Mouse (Mus musculus) MEL (cell line): ENCODE results near the gene Opalin. TPM values are rescaled to one million over a fixed set of nuclear protein-coding genes. Genes with fewer than 3 reads are reported as not detected.

ENCODE experiments used
- DNase-seq: peaks from one replicate; pipeline ENCODE4 v3.0.0; 2011; ENCODE audit warnings: low read depth, low spot score
- H3K27ac ChIP-seq: 2 replicates; pipeline ENCODE4 v1.5.1; 2012; ENCODE audit warnings: low read depth, mild to moderate bottlenecking, control low read depth, low read length, moderate library complexity; ENCODE audit not compliant: control insufficient read depth
- H3K27me3 ChIP-seq, 2 experiments: fragments of 150-350 bp in 1 of 2; sonication (generic) in 1 of 2; 2 replicates each; pipeline ENCODE4 v1.6.1; 2012; ENCODE audit warnings: low read length in 2 of 2, mild to moderate bottlenecking in 2 of 2, improper control_type of control experiment in 1 of 2, moderate library complexity in 1 of 2; ENCODE audit not compliant: insufficient read depth in 2 of 2, control insufficient read depth in 1 of 2
- H3K36me3 ChIP-seq, 2 experiments: 2 replicates each; pipeline ENCODE4 v1.6.1; 2012 to 2014; ENCODE audit warnings: low read length in 2 of 2, improper control_type of control experiment in 1 of 2, inconsistent platforms in 1 of 2, mild to moderate bottlenecking in 1 of 2; ENCODE audit not compliant: insufficient read depth in 2 of 2, control insufficient read depth in 1 of 2
- H3K4me1 ChIP-seq, 2 experiments: fragments of 150-350 bp in 1 of 2; sonication (generic) in 1 of 2; 2 replicates each; pipeline ENCODE4 v1.6.1; 2012; ENCODE audit warnings: low read length in 2 of 2, improper control_type of control experiment in 1 of 2, mild to moderate bottlenecking in 1 of 2; ENCODE audit not compliant: insufficient read depth in 2 of 2, control insufficient read depth in 1 of 2
- H3K4me3 ChIP-seq, 2 experiments: fragments of 150-350 bp in 1 of 2; sonication (generic) in 1 of 2; 2 replicates each; pipeline ENCODE4 v1.5.1; 2012; ENCODE audit warnings: low read depth in 2 of 2, low read length in 2 of 2, mild to moderate bottlenecking in 2 of 2, moderate library complexity in 2 of 2, control low read depth in 1 of 2, improper control_type of control experiment in 1 of 2; ENCODE audit not compliant: control insufficient read depth in 1 of 2, insufficient read depth in 1 of 2
- H3K79me2 ChIP-seq: 2 replicates; pipeline ENCODE4 v1.6.1; 2012; ENCODE audit warnings: mild to moderate bottlenecking, low read length, moderate library complexity; ENCODE audit not compliant: control insufficient read depth, poor library complexity, insufficient read depth
- H3K9ac ChIP-seq: 2 replicates; pipeline ENCODE4 v1.6.1; 2012; ENCODE audit warnings: low read depth, mild to moderate bottlenecking, control low read depth, low read length, moderate library complexity; ENCODE audit not compliant: control insufficient read depth, poor library complexity, severe bottlenecking
- H3K9me3 ChIP-seq: fragments of 150-350 bp; sonication (generic); replicated peaks from 2 replicates; pipeline ENCODE4 v1.6.1; 2012; ENCODE audit warnings: mild to moderate bottlenecking, low read length, improper control_type of control experiment, moderate library complexity; ENCODE audit not compliant: insufficient read depth
- CHD2 ChIP-seq: IDR thresholded peaks from 2 replicates; pipeline ENCODE4 v1.6.1; 2011; ENCODE audit warnings: low read length, improper control_type of control experiment
- CTCF ChIP-seq, 3 experiments: IDR thresholded peaks in 2 of 3; conservative IDR thresholded peaks in 1 of 3; 2 replicates each; pipeline ENCODE4 v1.5.1; 2011 to 2012; ENCODE audit warnings: low read length in 3 of 3, low read depth in 2 of 3, mild to moderate bottlenecking in 2 of 3, improper control_type of control experiment in 1 of 3, inconsistent platforms in 1 of 3, mixed read lengths in 1 of 3, moderate library complexity in 1 of 3; ENCODE audit not compliant: control insufficient read depth in 1 of 3, insufficient read depth in 1 of 3, poor library complexity in 1 of 3, severe bottlenecking in 1 of 3
- EP300 ChIP-seq, 2 experiments: IDR thresholded peaks; 2 replicates each; pipeline ENCODE4 v1.6.1; 2011; ENCODE audit warnings: improper control_type of control experiment in 2 of 2, low read length in 2 of 2, low read depth in 1 of 2, mild to moderate bottlenecking in 1 of 2
- GABPA ChIP-seq: IDR thresholded peaks from 2 replicates; pipeline ENCODE4 v1.6.1; 2012; ENCODE audit warnings: low read depth, mild to moderate bottlenecking, inconsistent platforms, low read length, improper control_type of control experiment, moderate library complexity
- GATA1 ChIP-seq: IDR thresholded peaks from 2 replicates; pipeline ENCODE4 v1.6.1; 2011; ENCODE audit warnings: low read depth, low read length, improper control_type of control experiment
- MAZ ChIP-seq: IDR thresholded peaks from 2 replicates; pipeline ENCODE4 v1.6.1; 2012; ENCODE audit warnings: low read depth, mild to moderate bottlenecking, inconsistent platforms, low read length, improper control_type of control experiment
- MEF2A ChIP-seq: IDR thresholded peaks from 2 replicates; pipeline ENCODE4 v1.6.1; 2014; ENCODE audit warnings: low read depth, mild to moderate bottlenecking, inconsistent platforms, low read length, improper control_type of control experiment; ENCODE audit not compliant: poor library complexity, insufficient replicate concordance, severe bottlenecking; ENCODE audit errors: extremely low read depth
- MYC ChIP-seq: IDR thresholded peaks from 2 replicates; pipeline ENCODE4 v1.6.1; 2011; ENCODE audit warnings: low read depth, mild to moderate bottlenecking, low read length, improper control_type of control experiment, moderate library complexity
- NRF1 ChIP-seq: IDR thresholded peaks from 2 replicates; pipeline ENCODE4 v1.6.1; 2014; ENCODE audit warnings: low read depth, mild to moderate bottlenecking, inconsistent platforms, low read length, improper control_type of control experiment, moderate library complexity; ENCODE audit not compliant: poor library complexity, insufficient read depth, severe bottlenecking
- POLR2A ChIP-seq, 2 experiments: IDR thresholded peaks; 2 replicates each; pipeline ENCODE4 v1.6.1; 2011 to 2012; ENCODE audit warnings: low read length in 2 of 2, mild to moderate bottlenecking in 2 of 2, control low read depth in 1 of 2, improper control_type of control experiment in 1 of 2, low read depth in 1 of 2, moderate library complexity in 1 of 2; ENCODE audit not compliant: control insufficient read depth in 1 of 2, insufficient read depth in 1 of 2, poor library complexity in 1 of 2
- POLR2AphosphoS2 ChIP-seq: IDR thresholded peaks from 2 replicates; pipeline ENCODE4 v1.6.1; 2011; ENCODE audit warnings: low read length, improper control_type of control experiment
- RAD21 ChIP-seq: IDR thresholded peaks from 2 replicates; pipeline ENCODE4 v1.6.1; 2011; ENCODE audit warnings: mild to moderate bottlenecking, low read depth, low read length, improper control_type of control experiment
- RCOR1 ChIP-seq: IDR thresholded peaks from 2 replicates; pipeline ENCODE4 v1.6.1; 2012; ENCODE audit warnings: low read depth, mild to moderate bottlenecking, inconsistent platforms, low read length, improper control_type of control experiment
- SMC3 ChIP-seq: IDR thresholded peaks from 2 replicates; pipeline ENCODE4 v1.6.1; 2011; ENCODE audit warnings: low read depth, low read length, improper control_type of control experiment
- TBP ChIP-seq: IDR thresholded peaks from 2 replicates; pipeline ENCODE4 v1.8.0; 2011; ENCODE audit warnings: low read depth, low read length, improper control_type of control experiment
- UBTF ChIP-seq: IDR thresholded peaks from 2 replicates; pipeline ENCODE4 v1.6.1; 2012; ENCODE audit warnings: low read depth, mild to moderate bottlenecking, inconsistent platforms, low read length, improper control_type of control experiment, moderate library complexity, borderline replicate concordance; ENCODE audit not compliant: insufficient read depth
- USF1 ChIP-seq: IDR thresholded peaks from 2 replicates; pipeline ENCODE4 v1.6.1; 2014; ENCODE audit warnings: low read depth, mild to moderate bottlenecking, inconsistent platforms, low read length, improper control_type of control experiment, moderate library complexity
- ZC3H11A ChIP-seq: IDR thresholded peaks from 2 replicates; pipeline ENCODE4 v1.6.1; 2012; ENCODE audit warnings: low read depth, mild to moderate bottlenecking, inconsistent platforms, low read length, improper control_type of control experiment
- ZKSCAN1 ChIP-seq: IDR thresholded peaks from 2 replicates; pipeline ENCODE4 v1.6.1; 2012; ENCODE audit warnings: low read depth, mild to moderate bottlenecking, inconsistent platforms, low read length, improper control_type of control experiment, moderate library complexity
- polyA plus RNA-seq, 2 experiments: library from polyadenylated mRNA; stranded (reverse) in 1 of 2; unstranded in 1 of 2; fragments of >175 nt in 1 of 2; fragments of >200 nt in 1 of 2; gene quantifications; 2 replicates each; pipeline versions ENCODE4 v1.2.1 to v1.2.4; 2012; ENCODE audit warnings: low replicate concordance in 2 of 2, low read depth in 1 of 2; ENCODE audit not compliant: insufficient read length in 2 of 2, insufficient read depth in 1 of 2, missing spikeins in 1 of 2
- total RNA-seq: library from RNA; depleted of rRNA; stranded (reverse); fragments of 300-350 nt; gene quantifications from 2 replicates; pipeline ENCODE4 v1.2.3, GENCODE M21; 2012

The Opalin gene
- total and polyA plus RNA-seq, 3 experiments = not detected

DNA sequence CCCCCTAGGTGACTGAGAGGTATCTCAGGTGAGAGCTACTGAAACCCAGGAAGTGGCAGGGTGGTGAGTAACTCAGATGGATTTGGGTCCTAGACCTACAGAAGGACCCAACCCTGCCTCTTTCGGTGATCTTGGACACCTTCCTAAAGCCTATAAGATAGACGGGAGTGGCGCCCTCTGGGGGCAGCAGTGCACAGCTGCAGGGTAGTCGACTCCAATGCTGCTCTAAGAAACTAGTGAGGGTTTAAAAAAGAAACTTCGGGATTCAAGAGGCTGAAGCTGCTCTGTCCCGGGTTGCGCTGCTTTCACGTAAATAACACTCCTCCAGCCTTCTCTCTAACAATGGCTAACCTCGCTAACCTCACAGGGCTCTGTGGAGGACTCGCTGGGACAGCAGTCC, 23.4 kb downstream of the Opalin start:
- Histone ChIP-seq H3K4me3 (no peak overlapping the region), H3K27ac (no peak overlapping the region), H3K4me1 (no peaks in the 10 kb centered on the region), H3K27me3 (no peaks in the 10 kb centered on the region; a peak in 1 of 4 replicates), H3K79me2 (no peaks in the 10 kb centered on the region), H3K36me3 (no peaks in the 10 kb centered on the region), H3K9ac (no peak overlapping the region), H3K9me3 (no peaks in the 10 kb centered on the region)
- DNase-seq = peak; percentile 37
- TF ChIP-seq SMC3 = peak; percentile 71
- TF ChIP-seq RAD21 = peak; percentile 20
- TF ChIP-seq MEF2A = no peak
- no peak for TF ChIP-seq EP300 (IDR thresholded peaks at IDR 0.05; ENCODE audit: low read depth in 1 of 2, low read length in 2 of 2)
- 0 out of 2 replicates have a peak, but pooled peaks have one; percentile 7 for TF ChIP-seq ZC3H11A
- peak; percentile 70 to 84 (median 73) for TF ChIP-seq CTCF (IDR thresholded peaks at IDR 0.05 in 2 of 3, conservative IDR thresholded peaks at IDR 0.05 in 1 of 3; ENCODE audit: control insufficient read depth in 1 of 3, insufficient read depth in 1 of 3, low read depth in 2 of 3, low read length in 3 of 3, poor library complexity in 1 of 3, severe bottlenecking in 1 of 3)
- TF ChIP-seq, all 39 proteins: peak for 4

DNA sequence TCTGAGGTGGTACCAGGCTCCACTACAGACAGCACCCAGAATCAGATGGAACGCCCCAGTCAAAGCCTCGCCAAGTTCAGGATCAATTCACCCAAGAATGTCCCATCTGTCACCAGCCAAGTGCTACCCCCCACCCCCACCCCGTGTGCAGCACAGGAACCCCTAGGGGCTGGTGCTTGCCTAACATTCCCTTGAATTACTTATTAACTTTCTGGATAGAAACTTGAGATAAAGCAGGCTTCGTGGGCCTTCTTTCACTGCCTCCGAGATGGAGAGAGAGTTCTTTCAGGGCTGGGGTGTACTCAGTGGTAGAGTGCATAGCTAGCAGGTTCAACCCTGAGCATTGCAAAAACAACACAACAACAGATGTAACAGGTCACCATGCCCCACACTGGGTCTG, 24.7 kb downstream of the Opalin start:
- Histone ChIP-seq H3K36me3 (no peaks in the 10 kb centered on the region), H3K9ac (no peak overlapping the region), H3K79me2 (no peaks in the 10 kb centered on the region), H3K27ac (no peak overlapping the region), H3K9me3 (no peaks in the 10 kb centered on the region), H3K27me3 (no peaks in the 10 kb centered on the region; a peak in 1 of 4 replicates)
- DNase-seq = no peak
- TF ChIP-seq UBTF = no peak
- TF ChIP-seq MEF2A = no peak
- TF ChIP-seq RAD21 = no peak
- no peak for TF ChIP-seq EP300 (IDR thresholded peaks at IDR 0.05; ENCODE audit: low read depth in 1 of 2, low read length in 2 of 2)
- no peak for TF ChIP-seq MAZ
- no peak for TF ChIP-seq ZKSCAN1
- TF ChIP-seq TBP = no peak
- no peak for TF ChIP-seq ZC3H11A
- TF ChIP-seq USF1 = no peak
- no peak for TF ChIP-seq CTCF (IDR thresholded peaks at IDR 0.05 in 2 of 3, conservative IDR thresholded peaks at IDR 0.05 in 1 of 3; ENCODE audit: control insufficient read depth in 1 of 3, insufficient read depth in 1 of 3, low read depth in 2 of 3, low read length in 3 of 3, poor library complexity in 1 of 3, severe bottlenecking in 1 of 3)
- no peak for TF ChIP-seq NRF1
- no peak for TF ChIP-seq MYC
- TF ChIP-seq GATA1 = no peak
- no peak for TF ChIP-seq POLR2AphosphoS2
- TF ChIP-seq RCOR1 = no peak
- no peak for TF ChIP-seq GABPA
- TF ChIP-seq SMC3 = no peak
- no peak for TF ChIP-seq CHD2
- no peak for TF ChIP-seq POLR2A (IDR thresholded peaks at IDR 0.05; ENCODE audit: control insufficient read depth in 1 of 2, insufficient read depth in 1 of 2, low read depth in 1 of 2, low read length in 2 of 2, poor library complexity in 1 of 2)
- TF ChIP-seq, all 39 proteins: peak for 0
- H3K4me3 ChIP-seq = no peak overlapping the region
- no peaks in the 10 kb centered on the region for H3K4me1 ChIP-seq
